Mouse (Mus musculus) CH12.LX (cell line): Measurements from ENCODE around the gene A3galt2. TPM values are rescaled to one million over a fixed set of nuclear protein-coding genes. Genes with fewer than 3 reads are reported as not detected.

Experiments used
- DNase-seq: peaks from one replicate; pipeline ENCODE4 v3.0.0-alpha.2; 2013; ENCODE audit errors: extremely low read depth
- H3K27ac ChIP-seq: 2 replicates; pipeline ENCODE4 v1.5.1; 2012; ENCODE audit warnings: low read depth, mild to moderate bottlenecking, control low read depth, moderate library complexity; ENCODE audit not compliant: insufficient read depth
- H3K27me3 ChIP-seq: replicated peaks from 2 replicates; pipeline ENCODE3; 2012; ENCODE audit warnings: inconsistent platforms
- H3K36me3 ChIP-seq, 2 experiments: replicated peaks in 1 of 2; 2 replicates each; pipeline versions ENCODE3 to v1.6.1; 2012; ENCODE audit warnings: inconsistent platforms in 1 of 2, low read length in 1 of 2, mild to moderate bottlenecking in 1 of 2, mixed read lengths in 1 of 2, moderate library complexity in 1 of 2; ENCODE audit not compliant: control insufficient read depth in 1 of 2, insufficient read depth in 1 of 2
- H3K4me1 ChIP-seq, 2 experiments: 2 replicates each; pipeline ENCODE4 v1.6.1; 2012; ENCODE audit warnings: inconsistent platforms in 1 of 2, moderate library complexity in 1 of 2; ENCODE audit not compliant: insufficient read depth in 2 of 2, control insufficient read depth in 1 of 2
- H3K4me2 ChIP-seq: 2 replicates; pipeline ENCODE4 v1.6.1; 2012; ENCODE audit warnings: low read depth, mild to moderate bottlenecking, control low read depth; ENCODE audit not compliant: poor library complexity, insufficient read depth, severe bottlenecking
- H3K4me3 ChIP-seq, 3 experiments: fragments of 150-350 bp in 1 of 3; sonication (generic) in 1 of 3; replicated peaks in 1 of 3; 2 replicates each; pipeline versions ENCODE3 to v1.5.1; 2011 to 2012; ENCODE audit warnings: low read depth in 2 of 3, low read length in 2 of 3, mild to moderate bottlenecking in 2 of 3, moderate library complexity in 2 of 3, control low read depth in 1 of 3, improper control_type of control experiment in 1 of 3, inconsistent platforms in 1 of 3, mixed read lengths in 1 of 3; ENCODE audit not compliant: poor library complexity in 1 of 3
- H3K79me2 ChIP-seq: replicated peaks from 2 replicates; pipeline ENCODE4 v1.6.1; 2012; ENCODE audit warnings: mild to moderate bottlenecking, moderate library complexity; ENCODE audit not compliant: control insufficient read depth, poor library complexity, insufficient read depth, severe bottlenecking; ENCODE audit errors: extremely low read depth
- H3K9ac ChIP-seq: 2 replicates; pipeline ENCODE4 v1.6.1; 2012; ENCODE audit warnings: low read depth, mild to moderate bottlenecking, control low read depth, moderate library complexity; ENCODE audit not compliant: insufficient read depth
- H3K9me3 ChIP-seq: replicated peaks from 2 replicates; pipeline ENCODE3; 2012; ENCODE audit warnings: low read length, inconsistent platforms, mixed read lengths
- BHLHE40 ChIP-seq: IDR thresholded peaks from 2 replicates; pipeline ENCODE4 v1.6.1; 2011; ENCODE audit warnings: mild to moderate bottlenecking, low read depth, low read length, improper control_type of control experiment
- CHD1 ChIP-seq: IDR thresholded peaks from 2 replicates; pipeline ENCODE4 v1.6.1; 2012; ENCODE audit warnings: low read depth, low read length, improper control_type of control experiment, inconsistent platforms
- CTCF ChIP-seq, 2 experiments: IDR thresholded peaks in 1 of 2; conservative IDR thresholded peaks in 1 of 2; 2 replicates each; pipeline ENCODE4 v1.5.1; 2011 to 2012; ENCODE audit warnings: low read depth in 2 of 2, low read length in 2 of 2, improper control_type of control experiment in 1 of 2, inconsistent platforms in 1 of 2, mild to moderate bottlenecking in 1 of 2, moderate library complexity in 1 of 2
- E2F4 ChIP-seq: IDR thresholded peaks from 2 replicates; pipeline ENCODE4 v1.6.1; 2011; ENCODE audit warnings: low read depth, low read length, improper control_type of control experiment; ENCODE audit not compliant: insufficient replicate concordance
- ELF1 ChIP-seq: IDR thresholded peaks from 2 replicates; pipeline ENCODE4 v1.6.1; 2014; ENCODE audit warnings: low read depth, mild to moderate bottlenecking, inconsistent platforms, low read length, improper control_type of control experiment
- EP300 ChIP-seq: IDR thresholded peaks from 2 replicates; pipeline ENCODE4 v1.6.1; 2011; ENCODE audit warnings: low read length, improper control_type of control experiment
- ETS1 ChIP-seq: conservative IDR thresholded peaks from 2 replicates; pipeline ENCODE4 v1.6.1; 2012; ENCODE audit warnings: low read depth, mild to moderate bottlenecking, inconsistent platforms, low read length, improper control_type of control experiment, moderate library complexity
- GABPA ChIP-seq: IDR thresholded peaks from 2 replicates; pipeline ENCODE4 v1.6.1; 2012; ENCODE audit warnings: low read depth, low read length, improper control_type of control experiment, inconsistent platforms; ENCODE audit not compliant: insufficient replicate concordance
- IRF4 ChIP-seq: IDR thresholded peaks from 2 replicates; pipeline ENCODE4 v1.6.1; 2014; ENCODE audit warnings: low read depth, mild to moderate bottlenecking, inconsistent platforms, low read length, improper control_type of control experiment
- KAT2A ChIP-seq: IDR thresholded peaks from 2 replicates; pipeline ENCODE4 v1.6.1; 2012; ENCODE audit warnings: low read length, improper control_type of control experiment, inconsistent platforms; ENCODE audit not compliant: insufficient replicate concordance
- MAFK ChIP-seq: IDR thresholded peaks from 2 replicates; pipeline ENCODE4 v1.6.1; 2011; ENCODE audit warnings: low read length, improper control_type of control experiment; ENCODE audit not compliant: insufficient replicate concordance
- MAZ ChIP-seq: IDR thresholded peaks from 2 replicates; pipeline ENCODE4 v1.6.1; 2012; ENCODE audit warnings: low read depth, mild to moderate bottlenecking, inconsistent platforms, low read length, improper control_type of control experiment, moderate library complexity
- MEF2A ChIP-seq: IDR thresholded peaks from 2 replicates; pipeline ENCODE4 v1.6.1; 2014; ENCODE audit warnings: low read depth, mild to moderate bottlenecking, inconsistent platforms, low read length, improper control_type of control experiment, borderline replicate concordance
- NRF1 ChIP-seq: IDR thresholded peaks from 2 replicates; pipeline ENCODE4 v1.6.1; 2014; ENCODE audit warnings: low read depth, mild to moderate bottlenecking, inconsistent platforms, low read length, improper control_type of control experiment, moderate library complexity
- PAX5 ChIP-seq: IDR thresholded peaks from 2 replicates; pipeline ENCODE4 v1.6.1; 2012; ENCODE audit warnings: low read length, inconsistent platforms, mixed read lengths
- RCOR1 ChIP-seq: conservative IDR thresholded peaks from 2 replicates; pipeline ENCODE4 v1.6.1; 2012; ENCODE audit warnings: low read depth, mild to moderate bottlenecking, inconsistent platforms, low read length, improper control_type of control experiment
- SIN3A ChIP-seq: IDR thresholded peaks from 2 replicates; pipeline ENCODE4 v1.6.1; 2012; ENCODE audit warnings: low read length, improper control_type of control experiment, inconsistent platforms
- TCF12 ChIP-seq: IDR thresholded peaks from 2 replicates; pipeline ENCODE4 v1.6.1; 2014; ENCODE audit warnings: low read depth, mild to moderate bottlenecking, inconsistent platforms, low read length, improper control_type of control experiment
- UBTF ChIP-seq: IDR thresholded peaks from 2 replicates; pipeline ENCODE4 v1.6.1; 2012; ENCODE audit warnings: low read depth, mild to moderate bottlenecking, inconsistent platforms, low read length, improper control_type of control experiment, moderate library complexity
- USF1 ChIP-seq: IDR thresholded peaks from 2 replicates; pipeline ENCODE4 v1.6.1; 2014; ENCODE audit warnings: low read depth, mild to moderate bottlenecking, inconsistent platforms, low read length, improper control_type of control experiment
- USF2 ChIP-seq: conservative IDR thresholded peaks from 2 replicates; pipeline ENCODE4 v1.6.1; 2011; ENCODE audit warnings: low read depth, low read length, improper control_type of control experiment
- ZC3H11A ChIP-seq: IDR thresholded peaks from 2 replicates; pipeline ENCODE4 v1.6.1; 2012; ENCODE audit warnings: low read depth, mild to moderate bottlenecking, inconsistent platforms, low read length, improper control_type of control experiment
- ZNF384 ChIP-seq: IDR thresholded peaks from 2 replicates; pipeline ENCODE4 v1.6.1; 2012; ENCODE audit warnings: low read depth, low read length, improper control_type of control experiment, inconsistent platforms
- dilution Hi-C: fragments of 300-500 bp; cut with MboI; formaldehyde crosslinking; loops from 2 replicates; pipeline ENCODE4 v1.14.3; 2020; ENCODE audit warnings: low sequenced_read_pairs; ENCODE audit not compliant: extremely low pct_unique_long_range_greater_than_20kb, extremely low pct_ligation_motif_present
- in situ Hi-C: fragments of 300-500 bp; cut with MboI; formaldehyde crosslinking; loops from 3 replicates; pipeline ENCODE4 v1.14.3; 2019; ENCODE audit warnings: low sequenced_read_pairs, low pct_ligation_motif_present, low pct_unique_long_range_greater_than_20kb, mixed read lengths
- polyA plus RNA-seq: library from polyadenylated mRNA; unstranded; fragments of >175 nt; gene quantifications from 2 replicates; pipeline ENCODE4 v1.2.1, GENCODE M21; 2012; ENCODE audit warnings: low read depth; ENCODE audit not compliant: insufficient read length
- total RNA-seq, 2 experiments: library from RNA; depleted of rRNA; stranded (reverse); fragments of 300-350 nt in 1 of 2; fragments of >200 nt in 1 of 2; gene quantifications; 2 replicates each; pipeline ENCODE4 v1.2.3; 2012 to 2014

Gene A3galt2
- total and polyA plus RNA-seq, 3 experiments = 0.04 to 0.11 TPM; not detected in 1

- H3K27ac ChIP-seq = no peak overlapping the region
- peaks cover 50% of the 10 kb centered on the region for H3K79me2 ChIP-seq
- no peak overlapping the region for H3K9ac ChIP-seq
- in situ Hi-C loops (no loop called here), dilution Hi-C loops (no loop called here)
- H3K36me3 ChIP-seq = peaks cover 0 to 16% of the 10 kb centered on the region in 2 experiments
- H3K4me3 ChIP-seq = no peak overlapping the region
- H3K9me3 ChIP-seq = peaks cover 16% of the 10 kb centered on the region
- no peaks in the 10 kb centered on the region for H3K27me3 ChIP-seq
- no peak for TF ChIP-seq KAT2A
- no peak for TF ChIP-seq PAX5
- TF ChIP-seq ZC3H11A = no peak
- TF ChIP-seq ETS1 = no peak
- no peak for TF ChIP-seq GABPA
- no peak for TF ChIP-seq SIN3A
- no peak for TF ChIP-seq USF2
- TF ChIP-seq RCOR1 = no peak
- no peak for TF ChIP-seq MAZ
- no peak for TF ChIP-seq ZNF384
- TF ChIP-seq UBTF = no peak
- TF ChIP-seq IRF4 = no peak
- TF ChIP-seq E2F4 = no peak
- H3K4me2 ChIP-seq = peak overlapping the region; percentile 41; the same call in 1 of the 2 replicates
- H3K4me1 ChIP-seq = peaks cover 21 to 61% of the 10 kb centered on the region in 2 experiments
- DNase-seq = no peak
Observed at GRCm38 (mm10) chr4:128803569-128803968, 48.4 kb downstream of the A3galt2 start.

- in situ Hi-C loops (no loop called here), dilution Hi-C loops (no loop called here)
- no peak for DNase-seq
Observed at GRCm38 (mm10) chr4:128804426-128805149, 49.4 kb downstream of the A3galt2 start.

More at GRCm38 (mm10) chr4:128804426-128805149, 49.4 kb downstream of the A3galt2 start:
- TF ChIP-seq MAZ (no peak), MAFK (no peak), CHD1 (no peak), GABPA (no peak), KAT2A (no peak), ELF1 (no peak), UBTF (no peak), CTCF (conservative IDR thresholded peaks at IDR 0.05 in 1 of 2, IDR thresholded peaks at IDR 0.05 in 1 of 2; ENCODE audit: low read depth in 2 of 2, low read length in 2 of 2) (no peak), USF1 (no peak), NRF1 (no peak), BHLHE40 (no peak), SIN3A (no peak), E2F4 (no peak), MEF2A (no peak), PAX5 (no peak), EP300 (no peak), RCOR1 (no peak), TCF12 (no peak)
- peak overlapping the region; percentile 98 for H3K4me2 ChIP-seq
- H3K79me2 ChIP-seq = peaks cover 45% of the 10 kb centered on the region
- peaks cover 0 to 11% of the 10 kb centered on the region in 2 experiments for H3K36me3 ChIP-seq
- H3K27me3 ChIP-seq = no peaks in the 10 kb centered on the region
- H3K27ac ChIP-seq = no peak overlapping the region
- H3K4me3 ChIP-seq = peak overlapping the region; percentile 76 to 88 (median 77)
- peaks cover 17% of the 10 kb centered on the region for H3K9me3 ChIP-seq
- peaks cover 19 to 51% of the 10 kb centered on the region in 2 experiments for H3K4me1 ChIP-seq
- peak overlapping the region; percentile 100 for H3K9ac ChIP-seq
